Mouse (Mus musculus) intestine, embryonic 14.5 days (tissue): ENCODE measurements around the gene Acta1. TPM values are rescaled to one million over a fixed set of nuclear protein-coding genes. Genes with fewer than 3 reads are reported as not detected.

ENCODE experiments used
- ATAC-seq: fragments of 200-750 bp; cut with Nextera tagmentation; replicated peaks from 2 replicates; pipeline ENCODE4 v1.8.0; 2017; ENCODE audit warnings: low read depth, moderate number of reproducible peaks, moderate TSS enrichment, moderate library complexity; ENCODE audit not compliant: low FRiP score, low TSS enrichment
- DNase-seq: peaks from one replicate; pipeline ENCODE4 v3.0.0-alpha.2; 2018; ENCODE audit warnings: low spot score
- H3K27ac ChIP-seq: fragments of 300-500 bp; sonication (generic); 2 replicates; pipeline ENCODE4 v1.5.1; 2014; ENCODE audit warnings: low read depth, mild to moderate bottlenecking, control low read depth
- H3K27me3 ChIP-seq: fragments of 300-500 bp; sonication (generic); replicated peaks from 2 replicates; pipeline ENCODE4 v1.6.1; 2014; ENCODE audit warnings: low read length, control low read depth; ENCODE audit not compliant: control insufficient read depth, insufficient read depth
- H3K36me3 ChIP-seq: fragments of 300-500 bp; sonication (generic); 2 replicates; pipeline ENCODE4 v1.6.1; 2014; ENCODE audit warnings: low read length, control low read depth; ENCODE audit not compliant: control insufficient read depth, insufficient read depth
- H3K4me1 ChIP-seq: fragments of 300-500 bp; sonication (generic); replicated peaks from 2 replicates; pipeline ENCODE4 v1.6.1; 2014; ENCODE audit warnings: low read length, control low read depth, mixed read lengths; ENCODE audit not compliant: control insufficient read depth, insufficient read depth
- H3K4me2 ChIP-seq: fragments of 300-500 bp; sonication (generic); 2 replicates; pipeline ENCODE4 v1.6.1; 2014; ENCODE audit warnings: low read length
- H3K4me3 ChIP-seq: fragments of 300-500 bp; sonication (generic); 2 replicates; pipeline ENCODE4 v1.5.1; 2014; ENCODE audit warnings: low read depth, low read length, control low read depth, mixed read lengths
- H3K9ac ChIP-seq: fragments of 300-500 bp; sonication (generic); 2 replicates; pipeline ENCODE4 v1.6.1; 2014; ENCODE audit warnings: mild to moderate bottlenecking, low read length
- H3K9me3 ChIP-seq: fragments of 300-500 bp; sonication (generic); 2 replicates; pipeline ENCODE4 v1.6.1; 2016; ENCODE audit warnings: low read length, control low read depth; ENCODE audit not compliant: control insufficient read depth
- WGBS: fragments of 180-500 bp; shearing (Covaris S2); extraction: QIAGEN DNeasy Blood & Tissue Kit; methylation state at CpG from one replicate; pipeline ENCODE4 v1.1.7; 2014; 5-methylcytosine and 5-hydroxymethylcytosine counted together
- polyA plus RNA-seq: library from polyadenylated mRNA; unstranded; fragments of >200 nt; fragmentation: Nextera tagmentation; extraction: Ambion mirVana; gene quantifications from 2 replicates; pipeline ENCODE4 v1.2.1, GENCODE M21; 2014

The Acta1 gene
- polyA plus RNA-seq, 1 experiment from 2014 or later = 1.3 TPM

DNA sequence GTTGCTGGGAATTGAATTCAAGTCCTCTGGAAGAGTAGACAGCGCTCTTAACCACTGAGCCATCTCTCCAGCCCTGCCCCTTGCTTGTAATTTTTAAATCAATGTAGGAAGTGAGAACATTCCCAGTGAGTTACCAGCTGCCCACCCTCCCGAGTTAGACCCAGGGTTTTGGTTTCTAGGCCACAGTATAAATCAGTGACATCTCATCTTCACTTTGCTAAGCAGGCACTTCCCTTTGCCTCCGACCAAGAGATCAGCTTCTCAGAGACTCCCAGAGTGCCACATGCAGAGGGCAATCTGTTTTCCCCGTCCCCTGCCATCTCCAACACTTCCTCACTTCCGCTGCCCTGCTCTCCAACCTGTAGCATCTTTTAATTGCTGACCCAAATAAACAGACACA is 4.0 kb upstream of the Acta1 start:
- no peak overlapping the region for H3K4me2 ChIP-seq
- H3K9ac ChIP-seq = no peak overlapping the region
- ATAC-seq (no peak), DNase-seq (no peak)
- WGBS = 87% methylated on average over 5 of the region's 5 CpGs
- H3K27me3 ChIP-seq = peaks cover 34% of the 10 kb centered on the region
- H3K9me3 ChIP-seq = no peaks in the 10 kb centered on the region
- no peak overlapping the region for H3K27ac ChIP-seq
- no peak overlapping the region for H3K4me3 ChIP-seq
- no peaks in the 10 kb centered on the region for H3K4me1 ChIP-seq
- peaks cover 45% of the 10 kb centered on the region for H3K36me3 ChIP-seq

DNA sequence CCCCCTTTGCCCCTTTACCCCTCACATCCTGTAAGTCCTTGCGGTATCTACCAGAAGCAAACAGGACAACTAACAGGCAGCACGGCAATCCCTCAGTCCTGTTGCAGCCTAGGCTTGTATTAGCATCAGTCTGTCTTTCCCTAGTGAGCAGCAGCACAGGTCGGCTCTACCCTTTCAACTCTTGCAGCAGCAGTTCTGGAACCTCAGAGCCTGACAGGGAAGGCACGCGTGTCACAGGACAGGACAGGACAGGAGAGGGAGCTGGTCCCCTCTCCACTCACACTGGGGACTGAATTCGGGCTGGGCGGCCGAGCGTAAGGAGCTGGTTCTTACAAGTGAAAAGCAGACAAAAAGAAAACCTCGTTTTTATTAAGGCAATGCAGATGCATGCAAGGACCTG is 2.2 kb upstream of the Acta1 start:
- Histone ChIP-seq H3K36me3 (peaks cover 30% of the 10 kb centered on the region), H3K27me3 (peaks cover 52% of the 10 kb centered on the region), H3K9me3 (no peaks in the 10 kb centered on the region), H3K4me1 (0 out of 2 replicates have a peak, but pooled peaks cover 6% of the 10 kb centered on the region), H3K4me2 (no peak overlapping the region), H3K4me3 (no peak overlapping the region), H3K9ac (no peak overlapping the region), H3K27ac (no peak overlapping the region)
- DNase-seq (no peak), ATAC-seq (no peak)
- WGBS = 57% methylated on average over 10 of the region's 10 CpGs

DNA sequence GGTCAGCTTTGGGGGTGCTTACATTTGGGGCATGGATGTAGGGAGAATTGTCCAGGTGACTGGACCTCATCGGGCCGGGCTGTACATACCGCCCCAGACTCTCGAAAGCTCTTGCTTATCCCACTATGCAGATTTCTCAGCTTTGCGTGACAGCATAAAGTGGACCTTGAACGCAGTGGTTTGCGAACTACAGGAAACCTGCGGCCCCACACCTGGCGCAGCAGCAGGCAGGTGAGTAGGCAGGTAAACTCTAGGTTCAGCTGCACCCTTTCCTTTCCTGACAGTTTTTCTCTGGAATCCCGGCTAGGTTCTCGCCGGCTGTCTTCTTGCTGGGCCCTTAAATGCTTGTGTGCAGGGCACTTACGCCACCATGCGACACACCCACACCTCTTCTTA is 1.8 kb upstream of the Acta1 start:
- H3K36me3 ChIP-seq = peaks cover 26% of the 10 kb centered on the region
- ATAC-seq (no peak), DNase-seq (no peak)
- WGBS = 51% methylated on average over 14 of the region's 14 CpGs
- H3K9ac ChIP-seq = no peak overlapping the region
- peaks cover 56% of the 10 kb centered on the region for H3K27me3 ChIP-seq
- H3K9me3 ChIP-seq = no peaks in the 10 kb centered on the region
- H3K27ac ChIP-seq = no peak overlapping the region
- H3K4me2 ChIP-seq = no peak overlapping the region
- H3K4me3 ChIP-seq = no peak overlapping the region
- H3K4me1 ChIP-seq = 0 out of 2 replicates have a peak, but pooled peaks cover 6% of the 10 kb centered on the region

DNA sequence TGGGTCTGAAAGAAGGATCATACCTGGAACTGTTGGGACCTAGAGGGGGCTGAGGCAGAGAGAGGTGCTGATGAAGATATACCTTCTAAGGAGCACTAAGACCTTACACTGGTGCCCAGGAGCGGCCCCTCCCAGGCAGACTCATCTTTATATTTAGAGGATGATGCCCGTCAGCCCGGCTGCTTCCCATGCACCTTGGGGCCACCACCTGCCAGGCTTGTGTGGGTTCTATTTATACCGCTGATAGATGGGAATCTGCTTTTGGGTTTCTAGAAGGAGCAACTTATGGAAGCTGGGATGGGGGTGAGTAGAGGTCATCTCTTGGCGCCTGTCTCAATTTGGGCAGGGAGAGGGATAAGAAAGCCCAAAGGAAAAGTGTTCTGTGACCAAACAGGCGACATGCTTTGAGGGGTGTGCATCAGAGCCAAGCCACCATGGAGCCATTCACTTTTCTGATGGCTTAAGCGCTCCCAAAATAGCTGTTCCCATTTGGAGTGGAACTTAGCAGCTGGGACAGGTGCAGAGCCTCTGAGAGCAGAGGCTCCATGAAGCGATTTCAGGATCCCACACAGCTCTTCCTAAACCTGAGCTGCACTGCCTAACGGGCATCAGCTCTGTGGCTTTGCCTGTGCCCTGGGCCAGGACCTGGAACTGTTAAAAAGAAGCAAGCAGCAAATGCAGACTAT is 1.3 kb upstream of the Acta1 start:
- Histone ChIP-seq H3K27ac (no peak overlapping the region), H3K27me3 (peaks cover 62% of the 10 kb centered on the region), H3K36me3 (peaks cover 21% of the 10 kb centered on the region), H3K4me3 (no peak overlapping the region), H3K9me3 (no peaks in the 10 kb centered on the region), H3K4me1 (0 out of 2 replicates have a peak, but pooled peaks cover 6% of the 10 kb centered on the region), H3K9ac (no peak overlapping the region), H3K4me2 (no peak overlapping the region)
- DNase-seq = no peak
- 79% methylated on average over 9 of the region's 9 CpGs for WGBS
- no peak for ATAC-seq

DNA sequence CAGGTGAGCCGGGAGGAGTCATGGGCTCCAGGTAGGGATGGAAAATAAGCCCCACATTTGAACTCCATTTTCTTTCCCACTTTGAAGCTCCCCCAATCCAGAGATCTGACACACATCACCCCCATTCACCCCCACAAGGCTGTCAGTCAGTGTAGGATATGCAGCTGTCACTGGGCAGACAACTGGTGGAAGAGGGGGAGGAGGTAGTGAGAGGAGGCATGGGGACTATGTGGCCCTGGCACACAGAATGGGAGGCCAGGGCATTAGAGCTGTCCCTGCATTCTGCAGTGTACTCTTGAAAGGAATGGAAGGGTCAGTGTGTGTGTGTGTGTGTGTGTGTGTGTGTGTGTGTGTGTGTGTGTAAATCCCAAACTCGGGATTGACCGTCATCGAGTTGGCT is 679 bp upstream of the Acta1 start:
- no peak overlapping the region for H3K4me2 ChIP-seq
- H3K27ac ChIP-seq = no peak overlapping the region
- WGBS = 78% methylated on average over 4 of the region's 4 CpGs
- no peak overlapping the region for H3K9ac ChIP-seq
- H3K9me3 ChIP-seq = no peaks in the 10 kb centered on the region
- no peak for DNase-seq
- no peak for ATAC-seq
- H3K36me3 ChIP-seq = peaks cover 15% of the 10 kb centered on the region
- H3K4me3 ChIP-seq = no peak overlapping the region
- H3K27me3 ChIP-seq = peaks cover 67% of the 10 kb centered on the region
- H3K4me1 ChIP-seq = 0 out of 2 replicates have a peak, but pooled peaks cover 6% of the 10 kb centered on the region

DNA sequence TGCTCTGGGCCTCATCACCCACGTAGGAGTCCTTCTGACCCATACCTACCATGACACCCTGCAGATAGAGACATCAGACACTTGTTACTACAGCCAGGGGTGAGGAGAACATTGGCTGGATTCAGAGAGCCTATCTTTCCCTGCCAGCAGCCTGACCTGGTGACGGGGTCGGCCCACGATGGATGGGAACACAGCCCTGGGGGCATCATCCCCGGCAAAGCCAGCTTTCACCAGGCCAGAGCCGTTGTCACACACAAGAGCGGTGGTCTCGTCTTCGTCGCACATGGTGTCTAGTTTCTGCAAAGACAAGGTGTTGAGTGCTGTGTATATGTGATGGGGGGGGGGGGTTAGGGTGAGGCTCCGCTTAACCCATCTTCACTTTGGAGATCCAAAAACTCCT is 1.1 kb downstream of the Acta1 start:
- H3K27me3 ChIP-seq = peaks cover 71% of the 10 kb centered on the region
- H3K4me1 ChIP-seq = 0 out of 2 replicates have a peak, but pooled peaks cover 6% of the 10 kb centered on the region
- H3K4me3 ChIP-seq = no peak overlapping the region
- no peaks in the 10 kb centered on the region for H3K36me3 ChIP-seq
- whole genome bisulfite sequencing = 75% methylated on average over 11 of the region's 11 CpGs
- DNase-seq (no peak), ATAC-seq (no peak)
- no peaks in the 10 kb centered on the region for H3K9me3 ChIP-seq
- no peak overlapping the region for H3K27ac ChIP-seq
- H3K4me2 ChIP-seq = no peak overlapping the region
- no peak overlapping the region for H3K9ac ChIP-seq

DNA sequence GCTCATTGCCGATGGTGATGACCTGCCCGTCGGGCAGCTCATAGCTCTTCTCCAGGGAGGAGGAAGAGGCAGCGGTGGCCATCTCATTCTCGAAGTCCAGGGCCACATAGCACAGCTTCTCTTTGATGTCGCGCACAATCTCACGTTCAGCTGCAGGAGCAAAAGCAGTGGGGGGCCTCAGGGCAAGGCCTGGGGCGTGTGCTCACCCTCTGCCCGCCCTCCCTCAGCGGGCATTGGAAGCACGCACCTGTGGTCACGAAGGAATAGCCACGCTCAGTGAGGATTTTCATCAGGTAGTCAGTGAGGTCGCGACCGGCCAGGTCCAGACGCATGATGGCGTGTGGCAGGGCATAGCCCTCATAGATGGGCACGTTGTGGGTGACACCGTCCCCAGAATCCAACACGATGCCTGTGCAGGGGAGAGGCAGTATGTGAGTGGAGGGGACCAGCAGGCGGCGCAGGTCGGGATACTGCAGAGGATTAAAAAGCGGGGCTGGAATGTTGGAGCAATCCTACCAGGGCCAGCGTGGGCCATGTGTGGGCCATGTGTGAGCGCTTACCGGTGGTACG is 1.9 kb downstream of the Acta1 start:
- no peak overlapping the region for H3K4me3 ChIP-seq
- H3K9me3 ChIP-seq = no peaks in the 10 kb centered on the region
- H3K27me3 ChIP-seq = peaks cover 71% of the 10 kb centered on the region
- no peak for DNase-seq
- 11% methylated on average over 30 of the region's 30 CpGs for WGBS
- no peak overlapping the region for H3K9ac ChIP-seq
- H3K4me2 ChIP-seq = peak overlapping the region; percentile 37
- no peak for ATAC-seq
- H3K36me3 ChIP-seq = no peaks in the 10 kb centered on the region
- H3K27ac ChIP-seq = no peak overlapping the region
- H3K4me1 ChIP-seq = 0 out of 2 replicates have a peak, but pooled peaks cover 6% of the 10 kb centered on the region

DNA sequence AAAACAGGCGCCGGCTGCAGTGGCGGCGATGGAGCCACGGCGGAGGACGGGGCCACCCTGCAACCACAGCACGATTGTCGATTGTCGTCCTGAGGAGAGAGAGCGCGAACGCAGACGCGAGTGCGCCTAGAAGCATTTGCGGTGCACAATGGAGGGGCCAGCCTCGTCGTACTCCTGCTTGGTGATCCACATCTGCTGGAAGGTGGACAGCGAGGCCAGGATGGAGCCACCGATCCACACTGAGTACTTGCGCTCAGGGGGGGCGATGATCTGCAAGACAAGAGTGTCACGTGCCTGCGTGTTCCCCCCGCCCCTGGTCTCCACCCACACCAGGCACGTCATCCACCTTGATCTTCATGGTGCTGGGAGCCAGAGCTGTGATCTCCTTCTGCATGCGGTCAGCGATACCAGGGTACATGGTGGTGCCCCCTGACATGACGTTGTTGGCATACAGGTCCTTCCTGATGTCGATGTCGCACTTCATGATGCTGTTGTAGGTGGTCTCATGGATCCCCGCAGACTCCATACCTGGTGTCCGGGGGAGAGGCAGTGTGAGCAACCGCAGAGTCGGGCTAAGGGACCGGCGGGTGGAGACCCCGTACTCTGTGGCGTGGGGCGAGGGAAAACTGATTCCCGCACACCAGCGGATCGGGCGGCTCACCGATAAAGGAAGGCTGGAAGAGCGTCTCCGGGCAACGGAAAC is 2.5 kb downstream of the Acta1 start:
- peak overlapping the region; percentile 8; the same call in 1 of the 2 replicates for H3K4me3 ChIP-seq
- WGBS = 2% methylated on average over 49 of the region's 49 CpGs
- H3K36me3 ChIP-seq = no peaks in the 10 kb centered on the region
- H3K9ac ChIP-seq = no peak overlapping the region
- peak overlapping the region; percentile 37 for H3K4me2 ChIP-seq
- DNase-seq = no peak
- ATAC-seq = no peak
- peaks cover 70% of the 10 kb centered on the region for H3K27me3 ChIP-seq
- 0 out of 2 replicates have a peak, but pooled peaks cover 6% of the 10 kb centered on the region for H3K4me1 ChIP-seq
- no peaks in the 10 kb centered on the region for H3K9me3 ChIP-seq
- H3K27ac ChIP-seq = no peak overlapping the region
